Mouse (Mus musculus): Measurements from ENCODE around the gene Col27a1. TPM values are rescaled to one million over a fixed set of nuclear protein-coding genes. Genes with fewer than 3 reads are reported as not detected.

Gene Col27a1
- total and polyA plus RNA-seq, 3 experiments, result not detected

DNA sequence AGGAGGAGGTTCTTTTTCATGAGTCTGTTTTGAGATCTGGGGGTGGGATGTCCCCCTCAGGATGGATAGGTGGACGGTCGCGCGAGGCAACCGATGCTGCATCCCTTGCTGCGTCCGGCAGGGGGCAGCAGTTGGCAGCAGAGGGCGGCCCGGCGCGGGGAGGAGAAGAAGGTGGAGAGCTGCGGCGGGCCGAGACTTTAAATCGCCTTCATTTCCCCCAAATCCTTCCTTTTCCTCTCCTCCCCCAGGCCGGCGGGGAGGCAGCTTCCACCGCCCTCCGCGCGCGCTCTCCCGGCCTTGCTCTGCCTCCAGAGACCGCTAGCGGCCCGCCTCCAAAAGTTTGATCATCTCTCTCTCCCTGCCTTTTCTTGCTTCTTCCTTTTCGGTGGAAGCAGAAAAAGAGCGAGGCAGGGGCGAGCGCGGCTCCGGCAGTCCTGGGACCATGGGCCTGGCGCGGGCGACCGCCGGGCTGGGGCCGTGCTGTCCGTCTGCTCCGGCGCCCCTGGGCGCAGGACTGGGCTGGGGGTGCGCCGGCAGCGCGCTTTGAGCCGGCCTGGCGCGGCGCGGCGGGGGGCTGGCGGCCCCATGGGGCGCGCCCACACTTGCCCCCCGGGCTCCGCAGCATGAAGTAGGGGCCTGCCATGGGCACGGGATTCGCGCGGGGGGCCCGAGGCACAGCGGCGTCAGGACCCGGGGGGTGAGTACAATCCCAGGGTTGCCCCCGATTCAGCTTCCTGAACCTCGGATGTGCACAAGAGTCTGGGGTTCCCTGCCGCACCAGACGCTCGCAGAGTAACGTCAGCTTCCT is 1.6 kb downstream of the Col27a1 start:
- H3K9me3 ChIP-seq (replicated peaks; ENCODE audit: insufficient read depth, low read length), result no peaks in the 10 kb centered on the region
- no peaks in the 10 kb centered on the region for H3K27me3 ChIP-seq (ENCODE audit: control insufficient read depth in 1 of 2, insufficient read depth in 2 of 2, low read length in 2 of 2)
- H3K79me2 ChIP-seq (ENCODE audit: control insufficient read depth, insufficient read depth, low read length, poor library complexity), result no peaks in the 10 kb centered on the region
- H3K4me1 ChIP-seq (ENCODE audit: control insufficient read depth in 1 of 2, insufficient read depth in 2 of 2, low read length in 2 of 2), result no peaks in the 10 kb centered on the region
- no peak for DNase-seq (ENCODE audit: low read depth, low spot score)
- H3K9ac ChIP-seq (ENCODE audit: control insufficient read depth, low read depth, low read length, poor library complexity, severe bottlenecking), result no peak overlapping the region
- no peak overlapping the region for H3K4me3 ChIP-seq (ENCODE audit: control insufficient read depth in 1 of 2, insufficient read depth in 1 of 2, low read depth in 2 of 2, low read length in 2 of 2)
- no peak overlapping the region for H3K27ac ChIP-seq (ENCODE audit: control insufficient read depth, low read depth, low read length)
- no peaks in the 10 kb centered on the region for H3K36me3 ChIP-seq (ENCODE audit: control insufficient read depth in 1 of 2, insufficient read depth in 2 of 2, low read length in 2 of 2)
- TF ChIP-seq NELFE (IDR thresholded peaks at IDR 0.05; ENCODE audit: low read depth, low read length) (no peak), ZNF384 (IDR thresholded peaks at IDR 0.05; ENCODE audit: low read depth, low read length) (no peak), GATA1 (IDR thresholded peaks at IDR 0.05; ENCODE audit: low read depth, low read length) (no peak), CHD2 (IDR thresholded peaks at IDR 0.05; ENCODE audit: low read length) (no peak), GABPA (IDR thresholded peaks at IDR 0.05; ENCODE audit: low read depth, low read length) (no peak), TBP (IDR thresholded peaks at IDR 0.05; ENCODE audit: low read depth, low read length) (no peak), HCFC1 (IDR thresholded peaks at IDR 0.05; ENCODE audit: low read depth, low read length) (no peak), SIN3A (IDR thresholded peaks at IDR 0.05; ENCODE audit: low read length) (no peak), ETS1 (IDR thresholded peaks at IDR 0.05; ENCODE audit: low read depth, low read length) (no peak), JUND (IDR thresholded peaks at IDR 0.05; ENCODE audit: low read depth, low read length) (no peak)

DNA sequence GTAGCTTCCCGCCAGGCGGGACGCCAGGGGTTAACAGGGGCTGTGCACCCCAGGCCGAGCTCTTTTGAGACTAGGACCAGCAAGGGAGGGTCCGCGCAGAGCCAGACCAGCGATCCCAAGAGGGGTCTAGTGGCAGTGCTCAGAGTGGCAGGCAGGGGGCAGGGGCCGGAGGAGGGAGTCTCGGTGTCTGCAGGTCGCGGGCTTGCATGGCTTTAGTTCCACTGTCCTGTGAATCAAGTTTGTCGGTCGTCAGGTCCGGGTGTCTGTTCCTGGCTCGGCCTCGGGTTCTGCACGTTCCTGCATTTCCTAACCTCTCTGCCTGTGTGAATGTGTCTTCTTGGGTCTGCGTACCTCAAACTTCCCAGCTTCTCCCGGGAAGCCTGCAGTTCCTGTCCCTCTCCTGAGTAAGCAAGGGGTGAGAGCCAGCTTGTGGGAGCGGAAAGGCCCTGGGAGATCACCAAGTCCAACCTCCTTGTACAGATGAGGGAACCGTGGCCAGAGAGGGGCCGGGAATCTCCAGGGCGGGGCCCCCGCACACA is 2.3 kb downstream of the Col27a1 start:
- Histone ChIP-seq H3K79me2 (ENCODE audit: control insufficient read depth, insufficient read depth, low read length, poor library complexity) (no peaks in the 10 kb centered on the region), H3K9me3 (replicated peaks; ENCODE audit: insufficient read depth, low read length) (no peaks in the 10 kb centered on the region), H3K9ac (ENCODE audit: control insufficient read depth, low read depth, low read length, poor library complexity, severe bottlenecking) (no peak overlapping the region), H3K36me3 (ENCODE audit: control insufficient read depth in 1 of 2, insufficient read depth in 2 of 2, low read length in 2 of 2) (no peaks in the 10 kb centered on the region), H3K27ac (ENCODE audit: control insufficient read depth, low read depth, low read length) (no peak overlapping the region), H3K4me3 (ENCODE audit: control insufficient read depth in 1 of 2, insufficient read depth in 1 of 2, low read depth in 2 of 2, low read length in 2 of 2) (no peak overlapping the region), H3K4me1 (ENCODE audit: control insufficient read depth in 1 of 2, insufficient read depth in 2 of 2, low read length in 2 of 2) (no peaks in the 10 kb centered on the region), H3K27me3 (ENCODE audit: control insufficient read depth in 1 of 2, insufficient read depth in 2 of 2, low read length in 2 of 2) (no peaks in the 10 kb centered on the region)
- no peak for DNase-seq (ENCODE audit: low read depth, low spot score)
- TF ChIP-seq E2F4 (IDR thresholded peaks at IDR 0.05; ENCODE audit: borderline replicate concordance, low read depth, low read length) (no peak), GABPA (IDR thresholded peaks at IDR 0.05; ENCODE audit: low read depth, low read length) (no peak), USF1 (IDR thresholded peaks at IDR 0.05; ENCODE audit: low read depth, low read length) (no peak), JUND (IDR thresholded peaks at IDR 0.05; ENCODE audit: low read depth, low read length) (no peak), MEF2A (IDR thresholded peaks at IDR 0.05; ENCODE audit: extremely low read depth, insufficient replicate concordance, low read depth, low read length, poor library complexity, severe bottlenecking) (no peak), ZMIZ1 (IDR thresholded peaks at IDR 0.05; ENCODE audit: low read depth, low read length) (no peak)
